Mouse (Mus musculus) E14TG2a.4 (cell line): Measurements from ENCODE around the gene Hmcn2.

Source experiments
- H3K27me3 ChIP-seq: 2 replicates; pipeline ENCODE4 v1.6.1; 2014; ENCODE audit warnings: low read length, control low read depth; ENCODE audit not compliant: insufficient read depth
- H3K36me3 ChIP-seq: 2 replicates; pipeline ENCODE4 v1.6.1; 2014; ENCODE audit warnings: low read length, control low read depth; ENCODE audit not compliant: insufficient read depth
- H3K4me1 ChIP-seq: replicated peaks from 2 replicates; pipeline ENCODE4 v1.6.1; 2014; ENCODE audit warnings: low read depth, low read length, control low read depth
- H3K4me3 ChIP-seq: replicated peaks from 2 replicates; pipeline ENCODE4 v1.5.1; 2014; ENCODE audit warnings: mild to moderate bottlenecking, low read length
- H3K9me3 ChIP-seq: 2 replicates; pipeline ENCODE4 v1.6.1; 2014; ENCODE audit warnings: low read length, control low read depth
- CTCF ChIP-seq: conservative IDR thresholded peaks from 2 replicates; pipeline ENCODE4 v1.5.1; 2014; ENCODE audit warnings: low read length
- NANOG ChIP-seq: IDR thresholded peaks from 2 replicates; pipeline ENCODE4 v1.6.1; 2014; ENCODE audit warnings: borderline replicate concordance, low read length, mixed read lengths
- POU5F1 ChIP-seq: IDR thresholded peaks from 2 replicates; pipeline ENCODE4 v1.6.1; 2014; ENCODE audit warnings: low read length, borderline replicate concordance

The Hmcn2 gene

GRCm38 (mm10) chr2:31458989-31459936 lies 145.0 kb downstream of the Hmcn2 start:
- TF ChIP-seq NANOG (no peak), CTCF (no peak), POU5F1 (no peak)
- peak overlapping the region; percentile 76 for H3K4me3 ChIP-seq

GRCm38 (mm10) chr2:31460025-31460571 lies 145.9 kb downstream of the Hmcn2 start:
- H3K36me3 ChIP-seq, result peaks cover 5% of the 10 kb centered on the region
- TF ChIP-seq NANOG, result no peak
- TF ChIP-seq CTCF, result no peak
- no peak for TF ChIP-seq POU5F1
- peaks cover 66% of the 10 kb centered on the region for H3K4me1 ChIP-seq
- H3K9me3 ChIP-seq, result no peaks in the 10 kb centered on the region
- peaks cover 78% of the 10 kb centered on the region for H3K27me3 ChIP-seq
- peak overlapping the region; percentile 76 for H3K4me3 ChIP-seq

More at GRCm38 (mm10) chr2:31458989-31459936, 145.0 kb downstream of the Hmcn2 start:
- peaks cover 70% of the 10 kb centered on the region for H3K4me1 ChIP-seq
- no peaks in the 10 kb centered on the region for H3K9me3 ChIP-seq
- H3K27me3 ChIP-seq, result peaks cover 70% of the 10 kb centered on the region
- peaks cover 5% of the 10 kb centered on the region for H3K36me3 ChIP-seq

GRCm38 (mm10) chr2:31460920-31461319 lies 146.7 kb downstream of the Hmcn2 start:
- Histone ChIP-seq H3K4me1 (peaks cover 58% of the 10 kb centered on the region), H3K4me3 (no peak overlapping the region), H3K27me3 (peaks cover 80% of the 10 kb centered on the region), H3K36me3 (peaks cover 5% of the 10 kb centered on the region), H3K9me3 (no peaks in the 10 kb centered on the region)
- TF ChIP-seq POU5F1 (no peak), CTCF (no peak), NANOG (no peak)

GRCm38 (mm10) chr2:31462051-31462450 lies 147.8 kb downstream of the Hmcn2 start:
- H3K36me3 ChIP-seq, result peaks cover 3% of the 10 kb centered on the region
- H3K4me1 ChIP-seq, result peaks cover 53% of the 10 kb centered on the region
- peak overlapping the region; percentile 51 for H3K4me3 ChIP-seq
- H3K9me3 ChIP-seq, result no peaks in the 10 kb centered on the region
- TF ChIP-seq NANOG (no peak), POU5F1 (no peak), CTCF (no peak)
- H3K27me3 ChIP-seq, result peaks cover 73% of the 10 kb centered on the region

GRCm38 (mm10) chr2:31463253-31463652 lies 149.0 kb downstream of the Hmcn2 start:
- TF ChIP-seq CTCF, result no peak
- no peak for TF ChIP-seq POU5F1
- no peak for TF ChIP-seq NANOG
- Histone ChIP-seq H3K4me3 (no peak overlapping the region), H3K4me1 (peaks cover 53% of the 10 kb centered on the region), H3K36me3 (no peaks in the 10 kb centered on the region), H3K27me3 (peaks cover 62% of the 10 kb centered on the region), H3K9me3 (no peaks in the 10 kb centered on the region)

GRCm38 (mm10) chr2:31463696-31464528 lies 149.7 kb downstream of the Hmcn2 start:
- Histone ChIP-seq H3K4me1 (peaks cover 53% of the 10 kb centered on the region), H3K9me3 (no peaks in the 10 kb centered on the region), H3K27me3 (peaks cover 61% of the 10 kb centered on the region), H3K4me3 (no peak overlapping the region), H3K36me3 (no peaks in the 10 kb centered on the region)
- TF ChIP-seq NANOG, result no peak
- TF ChIP-seq POU5F1, result no peak
- TF ChIP-seq CTCF, result no peak

- TF ChIP-seq CTCF (no peak), NANOG (no peak), POU5F1 (no peak)
- Histone ChIP-seq H3K4me3 (no peak overlapping the region), H3K36me3 (no peaks in the 10 kb centered on the region), H3K9me3 (no peaks in the 10 kb centered on the region), H3K27me3 (peaks cover 61% of the 10 kb centered on the region), H3K4me1 (peaks cover 54% of the 10 kb centered on the region)
Measured at GRCm38 (mm10) chr2:31464529-31464910, 150.3 kb downstream of the Hmcn2 start.

GRCm38 (mm10) chr2:31467457-31467856 lies 153.2 kb downstream of the Hmcn2 start:
- H3K36me3 ChIP-seq, result 0 out of 2 replicates have a peak, but pooled peaks cover 6% of the 10 kb centered on the region
- H3K4me3 ChIP-seq, result no peak overlapping the region
- H3K4me1 ChIP-seq, result peaks cover 63% of the 10 kb centered on the region
- TF ChIP-seq POU5F1, result no peak
- TF ChIP-seq NANOG, result no peak
- no peak for TF ChIP-seq CTCF
- H3K27me3 ChIP-seq, result peaks cover 54% of the 10 kb centered on the region
- H3K9me3 ChIP-seq, result no peaks in the 10 kb centered on the region
